Mouse (Mus musculus) megakaryocyte-erythroid progenitor cell, adult 5-6 weeks (primary cell): ENCODE results near the gene Paxbp1. TPM values are rescaled to one million over a fixed set of nuclear protein-coding genes. Genes with fewer than 3 reads are reported as not detected.
A peak's percentile ranks its signal among the peaks of the same experiment; 100 is the strongest.

ENCODE experiments used
- ATAC-seq: replicated peaks from 2 replicates; pipeline ENCODE4 v1.8.0; 2016; ENCODE audit warnings: mild to moderate bottlenecking, inconsistent platforms; ENCODE audit not compliant: severe bottlenecking, poor library complexity, low FRiP score, low TSS enrichment
- total RNA-seq, 2 experiments: library from RNA; stranded (forward) in 1 of 2; stranded (reverse) in 1 of 2; fragments of 200-1000, 215-1000 nt in 1 of 2; fragments of >200 nt in 1 of 2; fragmentation: Nextera tagmentation in 1 of 2; gene quantifications; 2 replicates each; pipeline ENCODE4 v1.2.3; 2014 to 2017

Paxbp1 gene
- total RNA-seq, 2 experiments from 2014 or later, result 85.8 to 125 TPM

DNA sequence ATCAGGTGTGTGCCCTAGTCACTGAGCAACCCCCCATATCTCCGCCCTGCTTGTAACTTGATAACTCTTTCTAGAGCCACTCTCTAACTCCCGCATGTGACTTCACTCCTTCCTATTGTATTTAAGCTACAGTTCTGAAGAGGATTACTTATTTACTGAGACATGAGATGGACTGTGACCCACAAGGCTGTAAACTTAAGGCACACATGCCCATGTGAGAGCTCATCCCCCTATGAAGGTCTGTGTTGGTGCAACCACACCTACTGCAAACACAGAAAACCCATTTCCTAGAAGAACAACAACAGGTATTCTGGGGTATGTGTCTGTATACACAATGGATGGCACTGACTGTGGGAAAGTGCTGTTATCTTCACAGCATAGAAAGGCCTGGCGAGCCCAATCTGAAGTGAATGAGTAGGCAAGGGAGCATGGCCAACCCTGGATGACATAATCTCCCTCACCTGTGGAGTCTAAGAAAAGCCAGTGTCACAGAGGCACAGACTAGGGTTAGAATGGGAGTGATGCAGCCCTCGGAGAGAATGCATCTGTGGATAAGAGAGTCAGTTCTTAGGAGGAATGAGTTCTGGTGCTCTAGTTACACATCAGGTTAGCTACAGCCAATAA lies 39.3 kb downstream of the Paxbp1 start:
- ATAC-seq, result no peak

GRCm38 (mm10) chr16:91001098-91001497 lies 43.2 kb downstream of the Paxbp1 start:
- no peak for ATAC-seq

DNA sequence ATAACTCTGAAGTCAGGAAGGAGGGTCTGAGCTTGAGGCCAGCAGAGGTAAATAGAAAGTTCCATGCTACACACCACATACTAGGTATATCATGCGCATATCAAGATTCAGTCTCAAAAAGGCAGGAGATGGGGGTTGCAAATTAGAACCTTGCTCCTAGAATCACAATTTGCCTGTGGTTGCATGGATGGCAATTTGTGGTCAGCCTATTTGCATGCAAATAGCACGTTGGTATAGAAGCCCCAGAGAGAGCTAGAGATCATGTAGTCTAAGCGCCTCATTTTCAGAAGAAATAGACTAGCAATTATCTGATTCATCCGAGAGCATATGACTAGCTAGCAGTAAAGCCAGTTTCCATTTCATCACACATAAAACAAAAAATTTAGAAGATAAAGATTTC lies 44.5 kb downstream of the Paxbp1 start:
- no peak for ATAC-seq

GRCm38 (mm10) chr16:90997822-90998221 lies 46.5 kb downstream of the Paxbp1 start:
- no peak for ATAC-seq

DNA sequence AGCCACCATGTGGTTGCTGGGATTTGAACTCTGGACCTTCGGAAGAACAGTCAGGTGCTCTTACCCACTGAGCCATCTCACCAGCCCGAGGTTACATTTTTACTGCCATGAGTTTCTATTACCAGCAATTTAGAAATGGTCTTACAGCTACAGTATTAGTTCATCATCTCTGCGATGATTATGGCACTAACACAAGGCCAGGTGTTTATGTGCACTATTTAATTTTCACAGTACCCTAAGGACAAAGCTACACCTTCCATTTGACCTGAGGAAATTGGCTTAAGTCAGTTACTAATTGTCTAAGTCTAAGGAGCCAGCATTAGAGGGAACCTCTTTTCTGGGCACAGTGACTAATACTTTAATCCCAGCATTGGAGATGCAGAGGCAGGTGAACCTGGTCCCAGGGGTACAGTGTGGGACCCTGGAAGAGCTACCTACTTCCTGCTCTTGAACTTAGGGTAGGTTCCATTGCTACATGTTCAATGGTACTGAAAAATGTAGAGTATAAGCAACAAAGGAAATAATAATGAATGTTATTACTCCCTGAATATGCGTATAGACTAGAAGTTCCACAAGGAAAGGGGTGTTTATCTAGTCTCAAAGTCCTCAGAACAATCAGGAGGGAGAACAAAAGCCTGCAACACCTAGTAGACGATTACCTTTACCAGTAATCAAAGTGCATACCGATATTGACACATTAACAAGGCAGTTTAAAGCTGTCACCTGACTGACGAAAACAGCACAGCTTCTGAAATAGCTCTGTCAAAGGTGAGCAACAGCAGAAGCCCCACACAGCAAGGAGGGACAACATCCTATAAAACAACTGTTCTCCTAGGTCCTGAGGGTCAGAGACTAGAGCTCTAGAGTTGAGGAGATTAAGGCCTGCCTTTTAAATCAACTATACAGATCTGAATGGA lies 47.8 kb downstream of the Paxbp1 start:
- ATAC-seq, result no peak

DNA sequence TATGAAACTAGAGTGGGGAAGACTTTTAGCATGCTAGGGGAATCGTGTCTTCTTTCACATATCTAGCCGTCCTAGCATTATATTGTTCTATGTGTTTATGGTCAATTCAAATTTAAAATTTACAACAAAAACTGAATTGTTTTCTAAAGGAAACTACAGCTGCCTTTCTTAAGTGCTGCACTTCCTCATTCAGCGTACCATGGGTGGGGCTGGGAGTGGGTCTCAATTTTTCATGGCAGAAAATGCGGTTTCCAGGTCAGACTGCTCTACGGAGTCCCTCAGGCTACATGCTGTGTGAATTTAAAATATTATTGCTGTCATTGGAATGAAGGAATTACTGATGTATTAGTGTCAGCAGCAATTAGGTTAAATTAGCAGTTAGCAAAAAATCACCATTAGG lies 48.8 kb downstream of the Paxbp1 start:
- no peak for ATAC-seq

- peak; percentile 66 for ATAC-seq
Observed at GRCm38 (mm10) chr16:90995023-90995422, 49.3 kb downstream of the Paxbp1 start.

GRCm38 (mm10) chr16:90989162-90989561 lies 55.2 kb downstream of the Paxbp1 start:
- ATAC-seq, result no peak

- ATAC-seq, result peak; percentile 99
Observed at GRCm38 (mm10) chr16:90988665-90989064, 55.7 kb downstream of the Paxbp1 start.

- 0 out of 2 replicates have a peak, but pooled peaks have one; percentile 7 for ATAC-seq
Observed at GRCm38 (mm10) chr16:90988039-90988438, 56.3 kb downstream of the Paxbp1 start.

- no peak for ATAC-seq
Observed at GRCm38 (mm10) chr16:90971004-90971403, 73.3 kb downstream of the Paxbp1 start.

GRCm38 (mm10) chr16:90966241-90966640 lies 78.1 kb downstream of the Paxbp1 start:
- ATAC-seq, result 0 out of 2 replicates have a peak, but pooled peaks have one; percentile 32

GRCm38 (mm10) chr16:90964302-90964701 lies 80.0 kb downstream of the Paxbp1 start:
- peak; percentile 96 for ATAC-seq

Other genes with a start within 250 kb of the Paxbp1 start
- gene Urb1, start 234.1 kb downstream of the Paxbp1 start, total RNA-seq (2014; fragmentation: Nextera tagmentation), result 20.9 and 41.3 TPM in 2 replicates
- 16.0 and 26.4 TPM in 2 replicates for gene Urb1, start 234.1 kb downstream of the Paxbp1 start, total RNA-seq (2017)
- not detected in 2 replicates for gene Eva1c, start 217.8 kb downstream of the Paxbp1 start, total RNA-seq (2014; fragmentation: Nextera tagmentation)
- gene Eva1c, start 217.8 kb downstream of the Paxbp1 start, total RNA-seq (2017), result not detected in 2 replicates
- gene Cfap298, start 109.4 kb downstream of the Paxbp1 start, total RNA-seq (2014; fragmentation: Nextera tagmentation), result 40.6 and 61.6 TPM in 2 replicates
- gene Cfap298, start 109.4 kb downstream of the Paxbp1 start, total RNA-seq (2017), result 104 and 136 TPM in 2 replicates
- 38.1 and 48.6 TPM in 2 replicates for gene Synj1, start 33.2 kb downstream of the Paxbp1 start, total RNA-seq (2014; fragmentation: Nextera tagmentation)
- 25.4 and 28.7 TPM in 2 replicates for gene Synj1, start 33.2 kb downstream of the Paxbp1 start, total RNA-seq (2017)
- not detected in 2 replicates for gene 4932438H23Rik, start 50.6 kb upstream of the Paxbp1 start, total RNA-seq (2014; fragmentation: Nextera tagmentation)
- not detected in 2 replicates for gene 4932438H23Rik, start 50.6 kb upstream of the Paxbp1 start, total RNA-seq (2017)
- not detected in 2 replicates for gene Olig2, start 180.9 kb upstream of the Paxbp1 start, total RNA-seq (2014; fragmentation: Nextera tagmentation)
- not detected in 2 replicates for gene Olig2, start 180.9 kb upstream of the Paxbp1 start, total RNA-seq (2017)
- not detected in 2 replicates for gene Olig1, start 225.2 kb upstream of the Paxbp1 start, total RNA-seq (2014; fragmentation: Nextera tagmentation)
- gene Olig1, start 225.2 kb upstream of the Paxbp1 start, total RNA-seq (2017), result not detected in 2 replicates